Mouse (Mus musculus) forebrain, embryonic 16.5 days (tissue): Measurements from ENCODE around the gene Rpl29. TPM values are rescaled to one million over a fixed set of nuclear protein-coding genes. Genes with fewer than 3 reads are reported as not detected.

ENCODE experiments used
- ATAC-seq: fragments of 200-750 bp; cut with Nextera tagmentation; 2 replicates; pipeline ENCODE4 v1.8.0; 2017; ENCODE audit warnings: mild to moderate bottlenecking, moderate library complexity
- H3K27ac ChIP-seq: fragments of 300-500 bp; sonication (generic); 2 replicates; pipeline ENCODE4 v1.5.1; 2014; ENCODE audit warnings: low read length, control low read depth
- H3K27me3 ChIP-seq: fragments of 300-500 bp; sonication (generic); replicated peaks from 2 replicates; pipeline ENCODE4 v1.6.1; 2014; ENCODE audit warnings: low read length; ENCODE audit not compliant: control insufficient read depth, insufficient read depth
- H3K36me3 ChIP-seq: fragments of 300-500 bp; sonication (generic); 2 replicates; pipeline ENCODE4 v1.6.1; 2014; ENCODE audit not compliant: control insufficient read depth, insufficient read depth
- H3K4me1 ChIP-seq: fragments of 300-500 bp; sonication (generic); replicated peaks from 2 replicates; pipeline ENCODE4 v1.6.1; 2014; ENCODE audit warnings: low read length; ENCODE audit not compliant: control insufficient read depth, insufficient read depth
- H3K4me2 ChIP-seq: fragments of 300-500 bp; sonication (generic); 2 replicates; pipeline ENCODE4 v1.6.1; 2014; ENCODE audit warnings: mild to moderate bottlenecking, low read length, control low read depth
- H3K4me3 ChIP-seq: fragments of 300-500 bp; sonication (generic); replicated peaks from 2 replicates; pipeline ENCODE4 v1.5.1; 2014; ENCODE audit warnings: mild to moderate bottlenecking, low read length, control low read depth
- H3K9ac ChIP-seq: fragments of 300-500 bp; sonication (generic); replicated peaks from 2 replicates; pipeline ENCODE4 v1.6.1; 2014; ENCODE audit warnings: low read depth, low read length, control low read depth
- H3K9me3 ChIP-seq: fragments of 300-500 bp; sonication (generic); 2 replicates; pipeline ENCODE4 v1.6.1; 2016; ENCODE audit warnings: low read length; ENCODE audit not compliant: control insufficient read depth
- whole genome bisulfite sequencing: fragments of 180-500 bp; shearing (Covaris S2); extraction: QIAGEN DNeasy Blood & Tissue Kit; methylation state at CpG from one replicate; pipeline ENCODE4 v1.1.7; 2014; 5-methylcytosine and 5-hydroxymethylcytosine counted together
- polyA plus RNA-seq: library from polyadenylated mRNA; unstranded; fragments of >200 nt; fragmentation: Nextera tagmentation; extraction: Ambion mirVana; gene quantifications from 2 replicates; pipeline ENCODE4 v1.2.1, GENCODE M21; 2015

Gene Rpl29
- polyA plus RNA-seq, 1 experiment from 2014 or later, result 591 TPM

- no peak for ATAC-seq
- 20% methylated on average over 6 of the region's 6 CpGs for WGBS
- H3K9ac ChIP-seq, result no peak overlapping the region
- H3K9me3 ChIP-seq, result no peaks in the 10 kb centered on the region
- no peak overlapping the region for H3K27ac ChIP-seq
- H3K4me2 ChIP-seq, result peak overlapping the region; percentile 99
- peaks cover 54% of the 10 kb centered on the region for H3K4me1 ChIP-seq
- no peaks in the 10 kb centered on the region for H3K27me3 ChIP-seq
- H3K4me3 ChIP-seq, result peak overlapping the region; percentile 78; the same call in 1 of the 2 replicates
- H3K36me3 ChIP-seq, result no peaks in the 10 kb centered on the region
Measured at GRCm38 (mm10) chr9:106452351-106452750, 23.1 kb downstream of the Rpl29 start.

DNA sequence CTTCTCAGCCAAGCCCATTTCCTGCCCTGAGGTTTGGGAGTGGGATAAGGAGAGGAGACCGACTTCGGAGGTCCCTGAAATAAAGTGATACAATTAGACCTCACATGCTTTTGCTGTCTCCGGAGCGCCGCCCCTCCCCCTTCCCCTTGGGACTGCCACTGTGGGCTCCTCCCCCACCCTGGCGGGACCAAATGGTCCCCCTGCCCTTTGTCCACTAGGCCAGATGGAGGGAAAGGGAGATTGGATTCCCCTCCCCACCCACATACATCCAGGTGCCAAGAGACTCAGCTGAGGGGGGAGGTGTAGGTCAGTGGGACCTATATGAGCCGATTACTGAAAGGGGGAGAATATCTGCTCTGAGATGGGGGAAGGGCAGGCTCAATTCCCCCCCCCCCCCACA, 23.6 kb downstream of the Rpl29 start:
- peak overlapping the region; percentile 89 for H3K27ac ChIP-seq
- WGBS, result 0% methylated on average over 7 of the region's 7 CpGs

DNA sequence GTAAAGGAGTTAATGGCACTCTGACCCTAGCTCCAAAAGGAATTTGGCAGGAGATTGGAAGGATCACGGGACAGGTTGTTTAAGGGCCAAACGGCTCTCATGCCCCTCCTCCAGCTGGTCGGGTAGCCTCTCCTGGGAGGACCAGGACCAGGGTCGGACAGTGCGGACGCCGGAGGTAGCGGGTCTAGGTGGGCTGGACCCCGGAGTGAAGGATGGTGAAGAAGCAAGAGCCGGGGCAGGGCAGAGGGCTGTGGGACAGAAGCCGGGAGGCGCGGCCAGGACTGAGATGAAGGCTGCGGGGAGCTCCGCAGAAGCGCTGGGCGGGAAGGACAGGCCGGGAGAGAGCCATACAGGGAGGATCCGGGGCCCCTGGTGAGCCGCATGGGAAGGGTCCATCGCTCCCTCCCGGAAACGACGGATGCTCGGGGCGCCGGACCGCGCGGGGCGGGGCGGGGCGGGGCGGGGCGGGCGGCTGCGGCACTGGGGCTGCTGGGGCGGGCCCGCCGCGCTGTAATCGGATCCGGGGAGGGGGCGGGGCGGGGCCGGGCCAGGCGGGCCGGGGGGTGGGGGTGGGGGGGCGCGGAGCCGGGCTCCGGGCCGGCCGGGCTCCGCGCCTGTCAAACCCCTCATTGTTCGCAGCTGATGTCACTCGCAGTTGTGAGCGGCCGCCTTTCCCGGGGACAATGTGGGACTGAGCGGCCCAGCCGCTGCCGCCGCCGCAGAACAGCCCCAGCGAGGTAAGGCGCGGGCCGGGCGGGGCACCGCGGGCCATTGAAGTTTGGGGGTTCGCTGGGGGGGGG, 24.2 kb downstream of the Rpl29 start, which contains the start of gene Pcbp4:
Gene Pcbp4, plus strand, starts transcription at position 21 of the 800 bp plus-strand sequence.
- Histone ChIP-seq H3K27me3 (no peaks in the 10 kb centered on the region), H3K4me2 (peak within 1 kb of the TSS; percentile 99), H3K4me3 (peak within 1 kb of the TSS; percentile 78), H3K9me3 (no peaks in the 10 kb centered on the region), H3K27ac (peak within 1 kb of the TSS; percentile 89), H3K36me3 (no peaks in the 10 kb centered on the region), H3K4me1 (peaks cover 55% of the 10 kb centered on the region), H3K9ac (peak within 1 kb of the TSS; percentile 96)
- ATAC-seq, result peak; percentile 72
- 0% methylated on average over 40 of the region's 74 CpGs for WGBS

More for the DNA sequence above, 23.6 kb downstream of the Rpl29 start:
- no peak for ATAC-seq
- H3K9me3 ChIP-seq, result no peaks in the 10 kb centered on the region
- peak overlapping the region; percentile 99 for H3K4me2 ChIP-seq
- H3K4me1 ChIP-seq, result peaks cover 55% of the 10 kb centered on the region
- H3K9ac ChIP-seq, result peak overlapping the region; percentile 96
- H3K36me3 ChIP-seq, result no peaks in the 10 kb centered on the region
- H3K4me3 ChIP-seq, result peak overlapping the region; percentile 78
- H3K27me3 ChIP-seq, result no peaks in the 10 kb centered on the region

DNA sequence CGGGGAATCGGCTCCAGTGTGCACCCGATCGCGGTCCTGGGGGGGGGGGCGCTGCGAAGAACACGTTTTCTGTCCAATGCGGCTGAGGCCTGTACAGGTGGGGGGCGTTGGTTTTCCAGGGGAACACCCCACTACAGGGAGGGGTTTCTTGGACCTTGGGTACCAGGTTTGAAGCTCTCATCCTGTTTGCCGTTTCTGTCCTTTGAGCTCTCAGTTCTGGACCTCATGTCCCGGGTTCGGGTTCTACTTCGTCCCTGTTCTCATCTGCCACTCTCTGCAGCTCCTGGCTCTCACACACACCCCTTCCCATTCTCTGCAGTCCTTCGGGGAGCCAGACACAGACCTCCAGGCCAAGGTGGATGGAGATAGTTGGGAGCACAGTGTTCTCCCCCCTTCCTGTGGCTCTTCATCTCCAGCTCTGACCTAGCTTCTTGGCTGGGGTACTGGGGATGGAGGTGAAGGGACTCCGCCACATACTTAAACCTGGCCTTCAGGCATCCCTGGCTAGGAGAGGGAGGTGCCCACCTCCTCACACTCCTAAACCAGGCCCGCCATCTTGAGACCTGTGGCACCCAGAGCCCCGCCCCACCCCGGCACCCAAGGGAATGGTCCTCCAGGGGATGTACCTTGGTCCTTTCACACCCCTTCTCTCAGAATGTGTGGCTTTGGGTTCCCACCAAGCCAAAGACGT, 25.0 kb downstream of the Rpl29 start:
- peak overlapping the region; percentile 89 for H3K27ac ChIP-seq
- peak overlapping the region; percentile 78 for H3K4me3 ChIP-seq
- ATAC-seq, result peak; percentile 13
- H3K27me3 ChIP-seq, result no peaks in the 10 kb centered on the region
- no peaks in the 10 kb centered on the region for H3K36me3 ChIP-seq
- WGBS, result 0% methylated on average over 17 of the region's 20 CpGs
- H3K9ac ChIP-seq, result peak overlapping the region; percentile 96
- H3K4me1 ChIP-seq, result peaks cover 55% of the 10 kb centered on the region
- H3K9me3 ChIP-seq, result no peaks in the 10 kb centered on the region
- H3K4me2 ChIP-seq, result peak overlapping the region; percentile 99

DNA sequence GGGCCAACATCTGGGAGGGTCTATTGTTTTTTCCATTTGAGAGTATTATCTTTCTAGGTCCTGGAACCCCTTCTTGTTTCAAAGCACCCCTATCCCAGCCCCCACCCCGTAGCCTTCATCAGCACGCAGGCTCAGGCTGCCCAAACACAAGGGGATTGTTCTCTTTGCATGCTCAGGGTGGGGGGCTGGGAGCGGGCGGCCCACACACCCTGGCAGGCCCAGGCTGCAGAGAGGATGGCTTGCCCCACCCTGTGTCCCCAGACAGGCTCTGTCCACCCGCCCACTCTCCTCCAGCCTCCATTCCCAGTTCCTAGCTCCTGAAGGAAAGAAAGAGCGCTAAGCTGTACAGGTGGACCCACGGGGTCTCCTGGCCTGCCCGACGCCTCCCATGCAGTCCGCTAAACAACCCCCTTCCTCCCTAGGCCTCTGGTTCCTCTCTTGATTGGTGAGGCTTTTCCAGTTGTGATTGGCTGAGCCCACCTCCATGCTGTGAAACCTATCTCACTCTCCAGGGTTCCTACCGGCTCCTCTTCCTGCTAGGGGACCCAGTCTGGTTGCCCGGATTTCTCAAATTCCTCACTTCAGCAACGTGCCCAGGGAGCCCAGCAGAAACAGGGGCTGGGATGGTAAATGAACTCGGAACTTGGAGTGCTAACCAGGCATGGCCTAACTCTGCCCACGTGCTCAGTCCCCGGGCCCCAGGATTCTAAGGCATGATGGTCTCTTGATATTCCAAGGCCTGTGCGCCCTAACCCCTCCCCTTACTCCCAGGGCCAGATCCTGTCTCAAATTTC, 25.8 kb downstream of the Rpl29 start:
- H3K36me3 ChIP-seq, result no peaks in the 10 kb centered on the region
- peak overlapping the region; percentile 99 for H3K4me2 ChIP-seq
- H3K9ac ChIP-seq, result peak overlapping the region; percentile 96
- H3K27me3 ChIP-seq, result no peaks in the 10 kb centered on the region
- ATAC-seq, result peak; percentile 34
- 1% methylated on average over 16 of the region's 17 CpGs for WGBS
- peak overlapping the region; percentile 89 for H3K27ac ChIP-seq
- peaks cover 55% of the 10 kb centered on the region for H3K4me1 ChIP-seq
- H3K9me3 ChIP-seq, result no peaks in the 10 kb centered on the region
- H3K4me3 ChIP-seq, result peak overlapping the region; percentile 78

DNA sequence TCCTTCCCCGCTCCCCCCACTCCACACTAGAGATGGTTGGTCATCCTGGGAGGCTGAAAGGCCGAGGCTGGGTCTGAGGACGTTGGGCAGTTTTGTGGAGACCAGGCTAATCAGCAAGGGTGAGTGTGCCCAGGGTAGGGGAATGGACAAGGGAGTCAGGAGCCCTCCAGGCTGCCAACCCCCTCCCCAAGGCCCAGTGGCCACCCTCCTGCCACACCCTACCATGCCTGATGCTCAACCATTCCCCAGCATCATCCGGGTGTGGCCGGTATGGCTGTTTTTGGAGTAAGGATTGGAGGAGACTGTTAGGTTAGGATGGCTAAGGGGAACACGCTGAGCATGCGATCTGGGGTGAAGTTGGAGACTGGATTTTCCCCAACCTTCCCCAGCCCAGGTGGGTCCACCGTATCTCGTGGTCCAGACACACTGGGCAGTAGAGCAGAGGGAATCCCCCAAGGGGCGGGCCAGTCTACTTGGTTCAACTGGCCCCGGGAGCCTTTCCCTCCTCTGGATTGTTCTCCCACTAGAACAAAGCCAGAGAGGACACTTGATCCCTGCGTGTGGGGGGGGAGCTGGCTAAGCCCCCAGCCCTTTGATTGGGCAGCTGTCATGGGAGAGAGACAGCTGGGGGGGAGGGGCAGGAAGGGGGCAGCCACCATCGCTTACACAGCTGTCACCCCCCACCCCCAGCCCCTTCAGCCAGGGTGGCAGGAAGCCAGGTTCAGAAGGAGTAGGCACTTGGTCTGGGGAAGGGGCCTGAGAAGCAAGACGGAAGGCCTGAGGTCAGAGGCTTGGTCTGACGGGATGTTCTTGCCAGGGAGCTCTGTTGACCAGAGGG, 27.3 kb downstream of the Rpl29 start:
- Histone ChIP-seq H3K4me1 (peaks cover 53% of the 10 kb centered on the region), H3K9me3 (no peaks in the 10 kb centered on the region), H3K9ac (peak overlapping the region; percentile 96), H3K4me2 (peak overlapping the region; percentile 99), H3K27me3 (no peaks in the 10 kb centered on the region), H3K4me3 (peak overlapping the region; percentile 78), H3K36me3 (peaks cover 4% of the 10 kb centered on the region; the same call in 1 of the 2 replicates), H3K27ac (peak overlapping the region; percentile 51)
- WGBS, result 25% methylated on average over 15 of the region's 15 CpGs
- ATAC-seq, result no peak

DNA sequence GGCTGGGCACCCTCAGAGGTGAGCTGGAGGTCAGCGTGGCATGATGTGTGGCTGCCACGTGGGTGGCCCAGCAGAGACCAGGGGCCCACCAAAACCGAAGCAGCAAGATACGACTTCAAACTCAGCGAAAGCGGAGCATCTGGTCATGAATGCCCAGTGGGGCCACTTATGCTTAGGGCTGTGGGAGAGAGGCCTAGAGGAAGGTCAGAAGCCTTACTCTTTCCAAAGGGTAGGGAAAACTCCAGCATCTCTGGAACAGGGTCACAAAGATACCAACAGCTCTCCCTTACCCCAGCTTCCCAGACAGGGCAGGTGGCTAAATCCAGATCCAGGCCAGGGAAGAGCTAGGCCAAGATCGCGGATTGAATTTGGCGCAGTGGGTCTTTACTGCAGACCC, 27.9 kb downstream of the Rpl29 start:
- Histone ChIP-seq H3K4me3 (peak overlapping the region; percentile 78), H3K4me1 (peaks cover 53% of the 10 kb centered on the region), H3K36me3 (peaks cover 4% of the 10 kb centered on the region; the same call in 1 of the 2 replicates), H3K9ac (peak overlapping the region; percentile 96), H3K4me2 (peak overlapping the region; percentile 99), H3K27me3 (no peaks in the 10 kb centered on the region), H3K27ac (peak overlapping the region; percentile 51), H3K9me3 (no peaks in the 10 kb centered on the region)
- 43% methylated on average over 9 of the region's 9 CpGs for WGBS
- no peak for ATAC-seq

- H3K27me3 ChIP-seq, result no peaks in the 10 kb centered on the region
- H3K9ac ChIP-seq, result no peak overlapping the region
- no peaks in the 10 kb centered on the region for H3K9me3 ChIP-seq
- no peak overlapping the region for H3K27ac ChIP-seq
- peaks cover 6% of the 10 kb centered on the region; the same call in 1 of the 2 replicates for H3K36me3 ChIP-seq
- WGBS, result 50% methylated on average over 5 of the region's 5 CpGs
- no peak overlapping the region for H3K4me3 ChIP-seq
- H3K4me1 ChIP-seq, result peaks cover 47% of the 10 kb centered on the region
- H3K4me2 ChIP-seq, result 0 out of 2 replicates have a peak overlapping the region, but pooled peaks have one; percentile 6
- ATAC-seq, result no peak
Measured at GRCm38 (mm10) chr9:106457920-106458319, 28.7 kb downstream of the Rpl29 start.
